Mouse (Mus musculus) embryonic fibroblast, embryonic 13.5 days (primary cell): ENCODE measurements around the gene Bdp1.

Experiments
- CTCF ChIP-seq: IDR thresholded peaks from 2 replicates; pipeline ENCODE4 v1.5.1; 2011; ENCODE audit warnings: mild to moderate bottlenecking, control low read depth, low read length, moderate library complexity, borderline replicate concordance; ENCODE audit not compliant: insufficient read depth
- POLR2A ChIP-seq: IDR thresholded peaks from 2 replicates; pipeline ENCODE4 v1.6.1; 2011; ENCODE audit warnings: low read depth, mild to moderate bottlenecking, control low read depth, low read length, moderate library complexity

DNA sequence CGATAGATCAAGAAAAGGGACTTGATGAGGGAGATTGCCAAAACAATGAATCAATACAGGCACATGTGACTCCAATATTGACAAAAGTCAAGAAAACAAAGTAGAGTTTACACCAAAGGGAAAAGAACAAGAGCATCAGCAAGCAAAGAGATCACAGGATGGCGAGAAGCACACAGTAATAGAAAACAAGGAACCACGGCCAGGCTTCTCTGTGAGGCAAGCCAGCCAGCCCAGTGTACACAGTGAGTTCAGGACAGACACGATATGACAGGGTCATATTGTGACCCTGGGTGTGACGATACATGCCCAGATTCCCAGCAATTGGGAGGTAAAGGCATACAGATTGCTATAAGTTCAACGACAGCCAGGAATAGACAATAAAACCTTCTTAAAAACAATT is 77.9 kb downstream of the Bdp1 start:
- TF ChIP-seq POLR2A = no peak
- no peak for TF ChIP-seq CTCF
